Mouse (Mus musculus) brain, embryonic 14.5 days (tissue): Measurements from ENCODE around the gene Unc13a.

Experiments
- CTCF ChIP-seq: fragments of 200-500 bp; IDR thresholded peaks from 2 replicates; pipeline ENCODE4 v1.5.1; 2012; ENCODE audit warnings: inconsistent platforms, mild to moderate bottlenecking, moderate library complexity, borderline replicate concordance; ENCODE audit not compliant: insufficient read depth, insufficient read length; ENCODE audit errors: extremely low read depth
- POLR2A ChIP-seq: fragments of 200-500 bp; IDR thresholded peaks from 2 replicates; pipeline ENCODE4 v1.6.1; 2012; ENCODE audit warnings: mild to moderate bottlenecking, inconsistent platforms, borderline replicate concordance; ENCODE audit not compliant: poor library complexity, insufficient read depth, insufficient read length, severe bottlenecking; ENCODE audit errors: extremely low read depth

GRCm38 (mm10) chr8:71679550-71680168 is 8.1 kb upstream of the Unc13a start:
- TF ChIP-seq POLR2A (no peak), CTCF (no peak)
